Mouse (Mus musculus): Measurements from ENCODE around the gene Snx21. TPM values are rescaled to one million over a fixed set of nuclear protein-coding genes. Genes with fewer than 3 reads are reported as not detected.
"Not testable (repeated sequence)": the region's sequence is repeated elsewhere in the genome, so short reads cannot be mapped to it uniquely, and the experiment has no call there.

The Snx21 gene
- polyA plus RNA-seq, 1 experiment from 2014 or later = 18.3 TPM

DNA sequence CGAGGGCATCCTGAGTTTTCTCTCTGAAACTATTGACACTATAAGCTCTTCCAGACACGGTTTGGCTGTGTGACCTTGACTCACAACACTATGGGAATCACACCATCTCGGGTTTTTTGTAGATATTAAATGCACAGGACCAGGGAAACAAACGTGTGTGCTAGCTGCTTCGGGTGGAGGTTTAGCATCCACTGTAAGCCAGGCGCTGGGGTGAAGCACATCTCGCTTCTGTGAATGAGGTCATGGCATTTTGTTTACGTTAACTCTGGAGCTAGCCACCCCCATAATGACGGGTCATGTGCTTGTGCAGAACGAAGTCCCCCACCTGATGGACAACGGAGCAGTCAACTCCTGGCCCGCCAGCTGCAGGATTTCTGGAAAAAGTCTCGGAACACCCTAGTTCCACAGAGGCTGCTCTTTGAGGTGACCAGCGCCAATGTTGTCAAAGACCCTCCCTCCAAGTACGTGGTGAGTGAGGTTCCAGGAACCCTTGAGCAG, 814 bp downstream of the Snx21 start:
- H3K9me3 ChIP-seq = no peaks in the 10 kb centered on the region
- H3K36me3 ChIP-seq = peaks cover 11% of the 10 kb centered on the region; the same call in 1 of the 2 replicates
- H3K27me3 ChIP-seq = 0 out of 2 replicates have a peak, but pooled peaks cover 4% of the 10 kb centered on the region
- no peak overlapping the region for H3K27ac ChIP-seq (replicated peaks)
- WGBS = 11% methylated on average over 15 of the region's 15 CpGs
- peak; percentile 14; the same call in 1 of the 2 replicates for ATAC-seq (ENCODE audit: low FRiP score, low read depth)
- H3K4me3 ChIP-seq = peak overlapping the region; percentile 64
- H3K4me2 ChIP-seq (replicated peaks) = peak overlapping the region; percentile 82
- peak overlapping the region; percentile 60 for H3K9ac ChIP-seq (replicated peaks)
- peaks cover 11% of the 10 kb centered on the region for H3K4me1 ChIP-seq

- Histone ChIP-seq H3K9me3 (no peaks in the 10 kb centered on the region), H3K4me3 (no peak overlapping the region)
Measured at GRCm38 (mm10) chr2:164787032-164787431, 1.4 kb downstream of the Snx21 start.

DNA sequence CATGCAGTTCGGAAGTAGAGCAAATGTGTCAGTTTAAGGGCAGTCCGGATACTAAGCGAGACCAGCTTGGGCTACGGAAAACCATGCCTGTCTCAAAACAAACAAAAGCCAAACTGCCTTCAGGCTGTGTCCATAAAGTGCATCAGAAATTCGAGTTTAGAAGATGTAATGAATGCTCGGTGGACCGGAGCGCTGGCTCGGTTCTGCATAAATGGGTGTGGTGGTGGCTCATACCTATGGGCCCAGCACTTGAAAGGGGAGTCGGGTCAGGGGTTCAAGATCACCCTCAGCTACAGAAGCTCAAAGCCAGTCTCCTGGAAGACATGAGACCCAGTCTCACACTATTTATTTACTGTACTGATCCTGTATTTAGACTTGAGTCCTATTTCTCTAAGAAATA, 2.2 kb downstream of the Snx21 start:
- WGBS = 84% methylated on average over 10 of the region's 10 CpGs
- Histone ChIP-seq H3K9me3 (no peaks in the 10 kb centered on the region), H3K27ac (replicated peaks) (no peak overlapping the region), H3K4me3 (no peak overlapping the region), H3K36me3 (peaks cover 24% of the 10 kb centered on the region), H3K9ac (replicated peaks) (no peak overlapping the region), H3K4me1 (peaks cover 11% of the 10 kb centered on the region), H3K27me3 (0 out of 2 replicates have a peak, but pooled peaks cover 4% of the 10 kb centered on the region), H3K4me2 (replicated peaks) (no peak overlapping the region)
- ATAC-seq (ENCODE audit: low FRiP score, low read depth) = no peak

More at GRCm38 (mm10) chr2:164787032-164787431, 1.4 kb downstream of the Snx21 start:
- Histone ChIP-seq H3K4me2 (replicated peaks) (peak overlapping the region; percentile 82), H3K9ac (replicated peaks) (no peak overlapping the region), H3K27me3 (0 out of 2 replicates have a peak, but pooled peaks cover 4% of the 10 kb centered on the region), H3K27ac (replicated peaks) (no peak overlapping the region), H3K4me1 (peaks cover 11% of the 10 kb centered on the region), H3K36me3 (peaks cover 17% of the 10 kb centered on the region)
- WGBS = 87% methylated on average over 3 of the region's 3 CpGs
- no peak for ATAC-seq (ENCODE audit: low FRiP score, low read depth)

DNA sequence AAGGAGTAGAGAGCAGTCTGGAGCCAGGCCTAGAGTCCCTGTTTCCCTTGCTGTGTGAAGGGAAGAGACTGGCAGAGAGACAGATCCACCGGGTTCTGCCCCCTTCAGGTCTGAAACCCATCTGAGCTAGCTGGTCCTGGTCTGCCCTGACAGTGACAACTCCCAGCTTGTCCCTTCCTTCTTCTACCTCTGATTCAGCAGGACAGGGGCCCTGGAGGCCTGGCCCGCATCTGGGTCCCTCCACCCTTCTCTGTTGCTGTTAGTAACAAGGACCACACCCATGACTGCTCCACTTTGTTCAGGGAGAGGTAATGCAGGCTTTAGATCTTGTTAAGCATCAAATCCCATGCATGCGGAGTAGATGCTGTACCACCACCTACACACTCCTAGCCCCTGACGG, 2.8 kb downstream of the Snx21 start:
- H3K27ac ChIP-seq (replicated peaks) = no peak overlapping the region
- 73% methylated on average over 4 of the region's 4 CpGs for WGBS
- H3K36me3 ChIP-seq = peaks cover 30% of the 10 kb centered on the region
- H3K27me3 ChIP-seq = 0 out of 2 replicates have a peak, but pooled peaks cover 4% of the 10 kb centered on the region
- no peaks in the 10 kb centered on the region for H3K9me3 ChIP-seq
- H3K4me1 ChIP-seq = peaks cover 13% of the 10 kb centered on the region
- no peak overlapping the region for H3K4me3 ChIP-seq
- ATAC-seq (ENCODE audit: low FRiP score, low read depth) = no peak
- H3K9ac ChIP-seq (replicated peaks) = 0 out of 2 replicates have a peak overlapping the region, but pooled peaks have one; percentile 28
- H3K4me2 ChIP-seq (replicated peaks) = no peak overlapping the region

GRCm38 (mm10) chr2:164790451-164790850, 4.8 kb downstream of the Snx21 start:
- Histone ChIP-seq H3K4me2 (replicated peaks) (no peak overlapping the region), H3K9me3 (no peaks in the 10 kb centered on the region), H3K27ac (replicated peaks) (no peak overlapping the region), H3K4me3 (no peak overlapping the region), H3K36me3 (peaks cover 42% of the 10 kb centered on the region), H3K4me1 (peaks cover 8% of the 10 kb centered on the region), H3K9ac (replicated peaks) (no peak overlapping the region), H3K27me3 (0 out of 2 replicates have a peak, but pooled peaks cover 4% of the 10 kb centered on the region)
- no peak for ATAC-seq (ENCODE audit: low FRiP score, low read depth)
- 89% methylated on average over 4 of the region's 4 CpGs for WGBS

- H3K4me1 ChIP-seq = 0 out of 2 replicates have a peak, but pooled peaks cover 2% of the 10 kb centered on the region
- H3K9ac ChIP-seq (replicated peaks) = no peak overlapping the region
- 0 out of 2 replicates have a peak, but pooled peaks cover 4% of the 10 kb centered on the region for H3K27me3 ChIP-seq
- H3K36me3 ChIP-seq = peaks cover 56% of the 10 kb centered on the region
- 92% methylated on average over 18 of the region's 18 CpGs for WGBS
- no peak for ATAC-seq (ENCODE audit: low FRiP score, low read depth)
- no peak overlapping the region for H3K4me2 ChIP-seq (replicated peaks)
- H3K27ac ChIP-seq (replicated peaks) = no peak overlapping the region
- no peaks in the 10 kb centered on the region for H3K9me3 ChIP-seq
- H3K4me3 ChIP-seq = no peak overlapping the region
Measured at GRCm38 (mm10) chr2:164791841-164792261, 6.2 kb downstream of the Snx21 start.

- 0 out of 2 replicates have a peak, but pooled peaks cover 2% of the 10 kb centered on the region for H3K4me1 ChIP-seq
- peaks cover 61% of the 10 kb centered on the region for H3K36me3 ChIP-seq
- no peak overlapping the region for H3K27ac ChIP-seq (replicated peaks)
- no peaks in the 10 kb centered on the region for H3K27me3 ChIP-seq
- ATAC-seq (ENCODE audit: low FRiP score, low read depth) = no peak
- H3K9me3 ChIP-seq = no peaks in the 10 kb centered on the region
- no peak overlapping the region for H3K4me3 ChIP-seq
- H3K9ac ChIP-seq (replicated peaks) = no peak overlapping the region
- H3K4me2 ChIP-seq (replicated peaks) = no peak overlapping the region
- WGBS = 96% methylated on average over 12 of the region's 12 CpGs
Measured at GRCm38 (mm10) chr2:164792400-164793190, 7.0 kb downstream of the Snx21 start.

DNA sequence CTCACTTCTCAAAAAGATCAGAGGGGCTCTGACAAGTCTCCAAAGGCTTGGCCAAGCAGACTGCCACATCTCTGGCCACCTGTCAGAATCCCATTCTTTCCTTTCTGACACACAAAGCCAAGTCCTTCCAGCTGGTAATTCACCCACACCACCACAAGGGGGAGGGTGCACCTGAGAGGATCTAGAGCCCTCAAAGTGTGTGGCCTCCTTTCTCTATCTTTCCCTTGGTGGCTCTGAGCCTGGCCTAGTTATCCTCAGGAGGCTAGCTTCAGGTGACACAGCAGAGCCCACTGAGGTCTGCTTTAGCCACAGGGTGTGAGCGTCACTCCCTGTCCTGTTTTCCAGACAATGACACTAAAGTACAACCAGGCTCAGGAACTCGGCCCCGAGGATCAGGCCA, 7.6 kb downstream of the Snx21 start:
- Histone ChIP-seq H3K36me3 (peaks cover 66% of the 10 kb centered on the region), H3K27me3 (no peaks in the 10 kb centered on the region), H3K9ac (replicated peaks) (no peak overlapping the region), H3K27ac (replicated peaks) (no peak overlapping the region), H3K4me2 (replicated peaks) (no peak overlapping the region), H3K4me1 (0 out of 2 replicates have a peak, but pooled peaks cover 2% of the 10 kb centered on the region), H3K4me3 (no peak overlapping the region), H3K9me3 (no peaks in the 10 kb centered on the region)
- 94% methylated on average over 3 of the region's 3 CpGs for WGBS
- no peak for ATAC-seq (ENCODE audit: low FRiP score, low read depth)

GRCm38 (mm10) chr2:164793772-164794171, 8.1 kb downstream of the Snx21 start:
- Histone ChIP-seq H3K4me3 (no peak overlapping the region), H3K27ac (replicated peaks) (no peak overlapping the region), H3K4me1 (0 out of 2 replicates have a peak, but pooled peaks cover 2% of the 10 kb centered on the region), H3K36me3 (peaks cover 71% of the 10 kb centered on the region), H3K9me3 (no peaks in the 10 kb centered on the region), H3K9ac (replicated peaks) (no peak overlapping the region), H3K4me2 (replicated peaks) (no peak overlapping the region), H3K27me3 (no peaks in the 10 kb centered on the region)
- no peak for ATAC-seq (ENCODE audit: low FRiP score, low read depth)
- whole genome bisulfite sequencing = 93% methylated on average over 2 of the region's 2 CpGs

DNA sequence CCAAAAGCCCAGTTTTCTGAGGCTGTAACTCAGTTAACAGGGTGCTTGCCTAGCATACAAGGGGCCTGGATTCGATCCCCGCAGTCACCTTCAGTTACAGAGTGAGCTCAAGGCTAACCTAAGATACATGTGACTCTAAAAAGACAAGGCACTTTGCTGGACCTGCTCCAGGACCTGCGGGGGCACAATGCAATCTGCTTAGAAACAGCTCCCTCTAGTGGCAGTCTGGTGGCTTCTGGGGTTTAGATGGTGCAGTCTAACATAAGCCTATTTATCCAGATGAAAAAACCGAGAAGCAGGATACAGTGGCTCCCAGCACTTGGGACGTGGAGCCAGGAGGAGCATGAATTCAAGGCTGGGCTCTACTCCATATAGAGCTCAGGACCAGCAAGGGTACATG, 8.7 kb downstream of the Snx21 start:
- Histone ChIP-seq H3K27ac (replicated peaks) (no peak overlapping the region), H3K27me3 (no peaks in the 10 kb centered on the region), H3K4me1 (0 out of 2 replicates have a peak, but pooled peaks cover 2% of the 10 kb centered on the region), H3K9ac (replicated peaks) (no peak overlapping the region), H3K4me3 (no peak overlapping the region), H3K9me3 (no peaks in the 10 kb centered on the region), H3K36me3 (peaks cover 72% of the 10 kb centered on the region), H3K4me2 (replicated peaks) (no peak overlapping the region)
- 42% methylated on average over 5 of the region's 5 CpGs for WGBS
- peak; percentile 75 for ATAC-seq (ENCODE audit: low FRiP score, low read depth)

DNA sequence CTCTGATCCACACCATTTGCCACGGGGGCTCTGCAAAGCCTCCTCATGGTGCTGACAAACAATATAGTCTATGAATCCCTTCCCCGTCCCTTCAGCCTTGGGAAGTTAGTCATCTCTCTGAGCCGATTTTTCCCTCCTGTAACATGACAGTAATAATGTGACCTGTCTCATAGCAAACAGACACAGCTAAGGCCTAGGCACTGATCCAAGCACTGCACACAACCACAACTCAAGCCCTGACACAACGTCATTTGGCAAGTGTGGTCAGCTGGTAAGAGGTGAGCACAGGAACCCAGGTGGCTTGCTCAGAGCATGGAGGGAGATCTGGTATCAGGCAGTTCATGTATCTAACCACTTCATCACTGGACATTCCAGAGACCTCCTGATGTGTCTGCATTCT, 10.2 kb downstream of the Snx21 start:
- Histone ChIP-seq H3K4me3 (no peak overlapping the region), H3K27ac (replicated peaks) (no peak overlapping the region), H3K9ac (replicated peaks) (no peak overlapping the region), H3K4me1 (0 out of 2 replicates have a peak, but pooled peaks cover 2% of the 10 kb centered on the region), H3K27me3 (no peaks in the 10 kb centered on the region), H3K4me2 (replicated peaks) (no peak overlapping the region), H3K36me3 (peaks cover 77% of the 10 kb centered on the region), H3K9me3 (no peaks in the 10 kb centered on the region)
- no peak for ATAC-seq (ENCODE audit: low FRiP score, low read depth)
- 90% methylated on average over 4 of the region's 4 CpGs for WGBS

DNA sequence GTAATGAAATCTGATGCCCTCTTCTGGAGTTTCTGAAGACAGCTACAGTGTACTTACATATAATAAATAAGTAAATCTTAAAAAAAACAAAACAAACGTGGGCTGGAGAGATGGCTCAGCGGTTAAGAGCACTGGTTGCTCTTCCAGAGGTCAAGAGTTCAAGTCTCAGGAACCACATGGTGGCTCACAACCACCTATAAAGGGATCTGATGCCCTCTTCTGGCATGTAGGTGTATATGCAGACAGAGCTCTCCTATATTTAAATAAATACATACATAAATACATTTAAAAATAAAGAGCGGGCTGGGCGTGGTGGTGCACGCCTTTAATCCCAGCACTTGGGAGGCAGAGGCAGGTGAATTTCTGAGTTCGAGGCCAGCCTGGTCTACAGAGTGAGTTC, 12.9 kb downstream of the Snx21 start:
- H3K36me3 ChIP-seq = peaks cover 63% of the 10 kb centered on the region
- H3K4me1 ChIP-seq; H3K27ac ChIP-seq (replicated peaks); H3K9ac ChIP-seq (replicated peaks); ATAC-seq (ENCODE audit: low FRiP score, low read depth); H3K4me2 ChIP-seq (replicated peaks); H3K27me3 ChIP-seq; H3K9me3 ChIP-seq; H3K4me3 ChIP-seq: not testable (repeated sequence)
- 81% methylated on average over 6 of the region's 6 CpGs for WGBS
